In genomic region chr11:73131020-73131419, GRCm38 (mm10) we compare ENCODE assay signal across 9 mouse cellular contexts. TPM values are rescaled to one million over a fixed set of nuclear protein-coding genes. Genes with fewer than 3 reads are reported as not detected.
DNase-seq lines count a peak whose midpoint lies in the region; ATAC-seq and TF ChIP-seq lines count a peak whose summit lies in the region.
"Had no signal": no experiment of that assay in that cellular context is flagged by ENCODE, and none has a peak within 500 bp of the region (broad histone marks: within the 10 kb centered on the region; RNA-seq: fewer than 3 reads in every experiment).

No protein-coding gene starts in this region.

- no peak for TF ChIP-seq POLR2A in liver, adult 2 months (IDR thresholded peaks at IDR 0.05; ENCODE audit: extremely low read depth, insufficient read depth, low read length)
- TF ChIP-seq POLR2A in MEL (IDR thresholded peaks at IDR 0.05; ENCODE audit: control insufficient read depth in 1 of 2, insufficient read depth in 1 of 2, low read depth in 1 of 2, low read length in 2 of 2, poor library complexity in 1 of 2), result no peak
- TF ChIP-seq POLR2A in small intestine, adult 2 months (IDR thresholded peaks at IDR 0.05; ENCODE audit: low read depth, low read length), result no peak
- no peak for TF ChIP-seq POLR2A in cerebellum, adult 2 months (IDR thresholded peaks at IDR 0.05; ENCODE audit: borderline replicate concordance, insufficient read depth, low read length)

- no peaks in the 10 kb centered on the region for H3K4me1 ChIP-seq in liver, adult 2 months (ENCODE audit: control insufficient read depth, insufficient read depth, low read length)
- H3K4me1 ChIP-seq in MEL (ENCODE audit: control insufficient read depth in 1 of 2, insufficient read depth in 2 of 2, low read length in 2 of 2), result peaks cover 8 to 35% of the 10 kb centered on the region in 2 experiments
- no peaks in the 10 kb centered on the region for H3K4me1 ChIP-seq in intestine, postnatal 0 days (replicated peaks; ENCODE audit: control insufficient read depth, insufficient read depth, low read length)
- peaks cover 14% of the 10 kb centered on the region; the same call in 1 of the 2 replicates for H3K4me1 ChIP-seq in small intestine, adult 2 months (ENCODE audit: control insufficient read depth, insufficient read depth, insufficient read length, low read length)
- H3K4me1 ChIP-seq in cerebellum, adult 2 months (ENCODE audit: control insufficient read depth, insufficient read depth, low read length), result no peaks in the 10 kb centered on the region
- peaks cover 18% of the 10 kb centered on the region for H3K4me1 ChIP-seq in forebrain, embryonic 13.5 days
- H3K4me1 ChIP-seq: hindbrain, embryonic 15.5 days had no signal

- H3K36me3 ChIP-seq in liver, adult 2 months (ENCODE audit: control insufficient read depth, insufficient read depth, low read length), result no peaks in the 10 kb centered on the region
- peaks cover 0 to 41% of the 10 kb centered on the region in 2 experiments; a peak in 3 of 4 replicates for H3K36me3 ChIP-seq in MEL (ENCODE audit: control insufficient read depth in 1 of 2, insufficient read depth in 2 of 2, low read length in 2 of 2)
- H3K36me3 ChIP-seq in intestine, postnatal 0 days (ENCODE audit: control insufficient read depth, insufficient read depth), result peaks cover 4% of the 10 kb centered on the region; the same call in 1 of the 2 replicates
- peaks cover 6% of the 10 kb centered on the region; the same call in 1 of the 2 replicates for H3K36me3 ChIP-seq in small intestine, adult 2 months (ENCODE audit: control insufficient read depth, insufficient read depth, low read length)
- H3K36me3 ChIP-seq in forebrain, embryonic 13.5 days (ENCODE audit: poor library complexity, severe bottlenecking), result peaks cover 48% of the 10 kb centered on the region
- H3K36me3 ChIP-seq: hindbrain, embryonic 15.5 days had no signal

- DNase-seq in liver, adult 2 months (ENCODE audit: extremely low read depth, low read depth, low spot score), result peak; percentile 26
- DNase-seq in liver, result no peak
- peak; percentile 73 for DNase-seq in MEL (ENCODE audit: low read depth, low spot score)
- DNase-seq in cerebellum, adult 2 months, result no peak
- DNase-seq in testis, postnatal 10 days (ENCODE audit: low spot score), result no peak

- peak; percentile 55 for ATAC-seq in intestine, postnatal 0 days
- ATAC-seq in forebrain, embryonic 13.5 days, result no peak

- no peaks in the 10 kb centered on the region for H3K9me3 ChIP-seq in MEL (replicated peaks; ENCODE audit: insufficient read depth, low read length)
- no peaks in the 10 kb centered on the region for H3K9me3 ChIP-seq in intestine, postnatal 0 days (ENCODE audit: control insufficient read depth)
- H3K9me3 ChIP-seq in forebrain, embryonic 13.5 days (replicated peaks), result no peaks in the 10 kb centered on the region
- H3K9me3 ChIP-seq: hindbrain, embryonic 15.5 days had no signal

- no peak overlapping the region for H3K4me3 ChIP-seq in liver, adult 2 months (ENCODE audit: insufficient read depth, low read depth, low read length)
- no peak overlapping the region for H3K4me3 ChIP-seq in MEL (ENCODE audit: control insufficient read depth in 1 of 2, insufficient read depth in 1 of 2, low read depth in 2 of 2, low read length in 2 of 2)
- H3K4me3 ChIP-seq in intestine, postnatal 0 days (ENCODE audit: low read depth, low read length), result no peak overlapping the region
- no peak overlapping the region for H3K4me3 ChIP-seq in small intestine, adult 2 months (ENCODE audit: low read depth, low read length)
- H3K4me3 ChIP-seq in cerebellum, adult 2 months (replicated peaks; ENCODE audit: insufficient read depth, low read depth, low read length), result no peak overlapping the region
- no peak overlapping the region for H3K4me3 ChIP-seq in forebrain, embryonic 13.5 days
- H3K4me3 ChIP-seq: hindbrain, embryonic 15.5 days had no signal

- peak; percentile 63 for TF ChIP-seq CTCF in liver, adult 2 months (IDR thresholded peaks at IDR 0.05; ENCODE audit: low read depth, low read length)
- peak; percentile 44 to 70 (median 65) for TF ChIP-seq CTCF in MEL (IDR thresholded peaks at IDR 0.05 in 2 of 3, conservative IDR thresholded peaks at IDR 0.05 in 1 of 3; ENCODE audit: control insufficient read depth in 1 of 3, insufficient read depth in 1 of 3, low read depth in 2 of 3, low read length in 3 of 3, poor library complexity in 1 of 3, severe bottlenecking in 1 of 3)
- peak; percentile 78 for TF ChIP-seq CTCF in intestine, postnatal 0 days (IDR thresholded peaks at IDR 0.05; ENCODE audit: low read depth)
- TF ChIP-seq CTCF in small intestine, adult 2 months (IDR thresholded peaks at IDR 0.05; ENCODE audit: extremely low read depth, insufficient read length, insufficient replicate concordance, low read depth, low read length), result peak; percentile 47; the same call in 1 of the 2 replicates
- TF ChIP-seq CTCF in cerebellum, adult 2 months (IDR thresholded peaks at IDR 0.05; ENCODE audit: borderline replicate concordance, insufficient read depth, low read depth, low read length), result no peak

- WGBS in liver, adult 2 months, result 43% methylated on average over 7 of the region's 7 CpGs
- 53% methylated on average over 7 of the region's 7 CpGs for WGBS in intestine, postnatal 0 days
- WGBS in small intestine, adult 2 months, result 55% methylated on average over 7 of the region's 7 CpGs
- 78% methylated on average over 7 of the region's 7 CpGs for WGBS in cerebellum, adult 2 months
- 86% methylated on average over 7 of the region's 7 CpGs for WGBS in forebrain, embryonic 13.5 days

- no peak overlapping the region for H3K4me2 ChIP-seq in intestine, postnatal 0 days (replicated peaks; ENCODE audit: low read depth)
- no peak overlapping the region for H3K4me2 ChIP-seq in forebrain, embryonic 13.5 days
- H3K4me2 ChIP-seq: hindbrain, embryonic 15.5 days had no signal

- no peak overlapping the region for H3K9ac ChIP-seq in liver, adult 2 months (ENCODE audit: low read depth, low read length)
- H3K9ac ChIP-seq in MEL (ENCODE audit: control insufficient read depth, low read depth, low read length, poor library complexity, severe bottlenecking), result no peak overlapping the region
- H3K9ac ChIP-seq in intestine, postnatal 0 days (ENCODE audit: low read depth, low read length), result no peak overlapping the region
- no peak overlapping the region for H3K9ac ChIP-seq in forebrain, embryonic 13.5 days
- H3K9ac ChIP-seq: hindbrain, embryonic 15.5 days had no signal

- TF ChIP-seq RAD21 in MEL (IDR thresholded peaks at IDR 0.05; ENCODE audit: low read depth, low read length), result peak; percentile 52

- TF ChIP-seq EP300 in MEL (IDR thresholded peaks at IDR 0.05; ENCODE audit: low read depth in 1 of 2, low read length in 2 of 2), result no peak

- 0 out of 2 replicates have a peak, but pooled peaks cover 3% of the 10 kb centered on the region for H3K79me2 ChIP-seq in liver, adult 2 months (ENCODE audit: control insufficient read depth, insufficient read depth, low read length)
- H3K79me2 ChIP-seq in MEL (ENCODE audit: control insufficient read depth, insufficient read depth, low read length, poor library complexity), result peaks cover 38% of the 10 kb centered on the region

- H3K27ac ChIP-seq in liver, adult 2 months (replicated peaks; ENCODE audit: insufficient read depth, low read depth, low read length), result no peak overlapping the region
- no peak overlapping the region for H3K27ac ChIP-seq in MEL (ENCODE audit: control insufficient read depth, low read depth, low read length)
- H3K27ac ChIP-seq in intestine, postnatal 0 days (ENCODE audit: low read depth, low read length), result no peak overlapping the region
- H3K27ac ChIP-seq in small intestine, adult 2 months (ENCODE audit: insufficient read depth, low read depth, low read length), result no peak overlapping the region
- no peak overlapping the region for H3K27ac ChIP-seq in cerebellum, adult 2 months (ENCODE audit: insufficient read depth, low read length)
- H3K27ac ChIP-seq in forebrain, embryonic 13.5 days, result no peak overlapping the region
- H3K27ac ChIP-seq: hindbrain, embryonic 15.5 days had no signal

- no peaks in the 10 kb centered on the region for H3K27me3 ChIP-seq in liver, adult 2 months (ENCODE audit: control insufficient read depth, insufficient read depth, low read length)
- no peaks in the 10 kb centered on the region for H3K27me3 ChIP-seq in MEL (ENCODE audit: control insufficient read depth in 1 of 2, insufficient read depth in 2 of 2, low read length in 2 of 2)
- no peaks in the 10 kb centered on the region for H3K27me3 ChIP-seq in intestine, postnatal 0 days (replicated peaks; ENCODE audit: control insufficient read depth, insufficient read depth, low read length)
- H3K27me3 ChIP-seq in small intestine, adult 2 months (ENCODE audit: control insufficient read depth, insufficient read depth, low read length), result no peaks in the 10 kb centered on the region
- no peaks in the 10 kb centered on the region for H3K27me3 ChIP-seq in cerebellum, adult 2 months (ENCODE audit: control insufficient read depth, insufficient read depth, low read length)
- no peaks in the 10 kb centered on the region for H3K27me3 ChIP-seq in forebrain, embryonic 13.5 days
- H3K27me3 ChIP-seq: hindbrain, embryonic 15.5 days had no signal

RNA-seq across cellular contexts. Expression of gene Haspin, which starts 7.1 kb away (rescaled TPM):
- total RNA-seq in liver, adult 2 months (2014; rRNA removed), result 0.55 and 0.60 TPM in 2 replicates
- polyA plus RNA-seq in liver, adult 2 months (2012; rRNA removed), result 0.12 and 0.26 TPM in 2 replicates
- 22.9 and 26.9 TPM in 2 replicates for total RNA-seq in MEL (2012; rRNA removed)
- 10 to 100 TPM in 1 of 2 experiments, not detected in 1; 28.3 TPM for polyA plus RNA-seq in MEL (2012; ENCODE audit: insufficient read depth in 1 of 2, insufficient read length in 2 of 2, low read depth in 1 of 2, low replicate concordance in 2 of 2, missing spikeins in 1 of 2)
- 5.7 and 7.3 TPM in 2 replicates for polyA plus RNA-seq in intestine, postnatal 0 days (2015; fragmentation: Nextera tagmentation; extraction: Ambion mirVana)
- 0.84 and 2.5 TPM in 2 replicates for polyA plus RNA-seq in small intestine, adult 2 months (2012; rRNA removed)
- 0.05 and 0.10 TPM in 2 replicates for polyA plus RNA-seq in cerebellum, adult 2 months (2012; rRNA removed)
- 13.0 and 13.1 TPM in 2 replicates for polyA plus RNA-seq in forebrain, embryonic 13.5 days (2015; fragmentation: Nextera tagmentation; extraction: Ambion mirVana)

RNA-seq across cellular contexts. Expression of gene P2rx5, which starts 29.2 kb away (rescaled TPM):
- 0.09 TPM in 1 of 2 replicates, not detected in the other for total RNA-seq in liver, adult 2 months (2014; rRNA removed)
- 0.06 TPM in 1 of 2 replicates, not detected in the other for polyA plus RNA-seq in liver, adult 2 months (2012; rRNA removed)
- total RNA-seq in MEL (2012; rRNA removed), result 0.04 and 0.07 TPM in 2 replicates
- under 1 TPM in 1 of 2 experiments, not detected in 1; 0.25 TPM for polyA plus RNA-seq in MEL (2012; ENCODE audit: insufficient read depth in 1 of 2, insufficient read length in 2 of 2, low read depth in 1 of 2, low replicate concordance in 2 of 2, missing spikeins in 1 of 2)
- 0.04 and 0.08 TPM in 2 replicates for polyA plus RNA-seq in intestine, postnatal 0 days (2015; fragmentation: Nextera tagmentation; extraction: Ambion mirVana)
- polyA plus RNA-seq in small intestine, adult 2 months (2012; rRNA removed), result 0.15 and 0.17 TPM in 2 replicates
- 4.5 and 6.2 TPM in 2 replicates for polyA plus RNA-seq in cerebellum, adult 2 months (2012; rRNA removed)
- polyA plus RNA-seq in forebrain, embryonic 13.5 days (2015; fragmentation: Nextera tagmentation; extraction: Ambion mirVana), result 0.26 and 0.30 TPM in 2 replicates

RNA-seq across cellular contexts. Expression of gene Itgae, which starts 40.6 kb away (rescaled TPM):
- 0.18 and 0.27 TPM in 2 replicates for total RNA-seq in liver, adult 2 months (2014; rRNA removed)
- polyA plus RNA-seq in liver, adult 2 months (2012; rRNA removed), result 0.17 and 0.19 TPM in 2 replicates
- total RNA-seq in MEL (2012; rRNA removed), result 0.04 and 0.16 TPM in 2 replicates
- polyA plus RNA-seq in MEL (2012; ENCODE audit: insufficient read depth in 1 of 2, insufficient read length in 2 of 2, low read depth in 1 of 2, low replicate concordance in 2 of 2, missing spikeins in 1 of 2), result under 1 TPM in 1 of 2 experiments, not detected in 1; 0.22 TPM
- 0.30 and 0.31 TPM in 2 replicates for polyA plus RNA-seq in intestine, postnatal 0 days (2015; fragmentation: Nextera tagmentation; extraction: Ambion mirVana)
- 9.1 and 9.7 TPM in 2 replicates for polyA plus RNA-seq in small intestine, adult 2 months (2012; rRNA removed)
- polyA plus RNA-seq in cerebellum, adult 2 months (2012; rRNA removed), result 0.24 and 0.33 TPM in 2 replicates
- polyA plus RNA-seq in forebrain, embryonic 13.5 days (2015; fragmentation: Nextera tagmentation; extraction: Ambion mirVana), result 0.27 and 0.29 TPM in 2 replicates

RNA-seq across cellular contexts. Expression of gene Emc6, which starts 45.8 kb away (rescaled TPM):
- 80.9 and 90.9 TPM in 2 replicates for total RNA-seq in liver, adult 2 months (2014; rRNA removed)
- polyA plus RNA-seq in liver, adult 2 months (2012; rRNA removed), result 63.8 and 74.6 TPM in 2 replicates
- total RNA-seq in MEL (2012; rRNA removed), result 158 and 179 TPM in 2 replicates
- 100 to 1,000 TPM in 1 of 2 experiments, not detected in 1; 211 TPM for polyA plus RNA-seq in MEL (2012; ENCODE audit: insufficient read depth in 1 of 2, insufficient read length in 2 of 2, low read depth in 1 of 2, low replicate concordance in 2 of 2, missing spikeins in 1 of 2)
- polyA plus RNA-seq in intestine, postnatal 0 days (2015; fragmentation: Nextera tagmentation; extraction: Ambion mirVana), result 114 and 120 TPM in 2 replicates
- polyA plus RNA-seq in small intestine, adult 2 months (2012; rRNA removed), result 38.7 and 43.0 TPM in 2 replicates
- 78.7 and 80.6 TPM in 2 replicates for polyA plus RNA-seq in cerebellum, adult 2 months (2012; rRNA removed)
- polyA plus RNA-seq in forebrain, embryonic 13.5 days (2015; fragmentation: Nextera tagmentation; extraction: Ambion mirVana), result 133 and 136 TPM in 2 replicates

RNA-seq across cellular contexts. Expression of gene Tax1bp3, which starts 45.9 kb away (rescaled TPM):
- total RNA-seq in liver, adult 2 months (2014; rRNA removed), result 11.5 and 13.2 TPM in 2 replicates
- polyA plus RNA-seq in liver, adult 2 months (2012; rRNA removed), result 16.6 and 19.4 TPM in 2 replicates
- total RNA-seq in MEL (2012; rRNA removed), result 12.6 and 13.1 TPM in 2 replicates
- 10 to 100 TPM in 1 of 2 experiments, not detected in 1; 30.9 TPM for polyA plus RNA-seq in MEL (2012; ENCODE audit: insufficient read depth in 1 of 2, insufficient read length in 2 of 2, low read depth in 1 of 2, low replicate concordance in 2 of 2, missing spikeins in 1 of 2)
- polyA plus RNA-seq in intestine, postnatal 0 days (2015; fragmentation: Nextera tagmentation; extraction: Ambion mirVana), result 215 and 217 TPM in 2 replicates
- 75.1 and 181 TPM in 2 replicates for polyA plus RNA-seq in small intestine, adult 2 months (2012; rRNA removed)
- polyA plus RNA-seq in cerebellum, adult 2 months (2012; rRNA removed), result 15.9 and 16.5 TPM in 2 replicates
- 174 and 181 TPM in 2 replicates for polyA plus RNA-seq in forebrain, embryonic 13.5 days (2015; fragmentation: Nextera tagmentation; extraction: Ambion mirVana)

Comparison
In these comparisons a context has a peak if more than half of its experiments do, and no peak if none do; other contexts are left out.
1. DNase-seq: peak in liver, adult 2 months (single experiment) and MEL (single experiment); none in liver (single experiment), cerebellum, adult 2 months (0 of 2) and testis, postnatal 10 days (single experiment).